Mouse (Mus musculus) megakaryocyte, embryonic 14.5 days (primary cell): ENCODE results near the gene Acer2.

Experiments used
- FLI1 ChIP-seq: IDR thresholded peaks from 2 replicates; pipeline ENCODE4 v1.6.1; 2012; ENCODE audit warnings: low read length, inconsistent platforms, mixed read lengths
- GATA1 ChIP-seq: IDR thresholded peaks from 3 replicates; pipeline ENCODE4 v1.6.1; 2012; ENCODE audit warnings: mixed read lengths, low read length, inconsistent platforms, borderline replicate concordance

DNA sequence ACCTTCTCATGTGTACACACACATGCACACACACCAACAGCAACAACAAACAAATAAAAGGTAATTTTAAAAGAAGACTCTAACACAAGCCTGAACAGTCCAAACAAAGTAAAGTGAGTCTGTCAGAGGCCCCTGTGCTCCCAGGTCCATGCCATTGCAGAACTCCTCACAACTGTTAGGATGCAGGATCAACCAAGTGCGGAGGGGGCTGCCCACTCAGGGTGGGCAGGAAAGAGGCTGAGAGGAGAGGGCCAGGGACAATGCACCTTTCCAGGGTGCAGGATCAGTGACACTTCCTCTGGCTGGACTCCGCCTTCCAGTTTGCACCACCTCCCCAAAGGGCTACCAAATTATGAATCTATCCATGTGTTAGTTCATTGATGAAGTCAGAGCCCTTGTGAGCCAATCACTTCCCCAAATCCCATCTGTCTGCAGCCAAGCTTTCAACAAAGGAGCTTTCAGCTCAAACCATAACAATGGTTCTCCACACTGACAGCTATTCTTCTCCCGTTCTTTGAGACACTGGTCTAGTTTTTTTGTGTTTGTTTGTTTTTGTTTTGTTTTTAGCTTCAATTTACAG lies 49.4 kb downstream of the Acer2 start:
- TF ChIP-seq GATA1 (no peak), FLI1 (no peak)
